Mouse (Mus musculus) heart, adult 2 months (tissue): ENCODE measurements around the gene Slc4a3.

Experiments used
- CTCF ChIP-seq: fragments of 200-600 bp; IDR thresholded peaks from 2 replicates; pipeline ENCODE4 v1.8.1; 2022; ENCODE audit warnings: antibody characterized with exemption, mild to moderate bottlenecking, moderate library complexity
- EP300 ChIP-seq: fragments of 200-500 bp; IDR thresholded peaks from 2 replicates; pipeline ENCODE4 v1.6.1; 2011; ENCODE audit warnings: low read depth, low read length, control low read depth; ENCODE audit not compliant: insufficient read depth

DNA sequence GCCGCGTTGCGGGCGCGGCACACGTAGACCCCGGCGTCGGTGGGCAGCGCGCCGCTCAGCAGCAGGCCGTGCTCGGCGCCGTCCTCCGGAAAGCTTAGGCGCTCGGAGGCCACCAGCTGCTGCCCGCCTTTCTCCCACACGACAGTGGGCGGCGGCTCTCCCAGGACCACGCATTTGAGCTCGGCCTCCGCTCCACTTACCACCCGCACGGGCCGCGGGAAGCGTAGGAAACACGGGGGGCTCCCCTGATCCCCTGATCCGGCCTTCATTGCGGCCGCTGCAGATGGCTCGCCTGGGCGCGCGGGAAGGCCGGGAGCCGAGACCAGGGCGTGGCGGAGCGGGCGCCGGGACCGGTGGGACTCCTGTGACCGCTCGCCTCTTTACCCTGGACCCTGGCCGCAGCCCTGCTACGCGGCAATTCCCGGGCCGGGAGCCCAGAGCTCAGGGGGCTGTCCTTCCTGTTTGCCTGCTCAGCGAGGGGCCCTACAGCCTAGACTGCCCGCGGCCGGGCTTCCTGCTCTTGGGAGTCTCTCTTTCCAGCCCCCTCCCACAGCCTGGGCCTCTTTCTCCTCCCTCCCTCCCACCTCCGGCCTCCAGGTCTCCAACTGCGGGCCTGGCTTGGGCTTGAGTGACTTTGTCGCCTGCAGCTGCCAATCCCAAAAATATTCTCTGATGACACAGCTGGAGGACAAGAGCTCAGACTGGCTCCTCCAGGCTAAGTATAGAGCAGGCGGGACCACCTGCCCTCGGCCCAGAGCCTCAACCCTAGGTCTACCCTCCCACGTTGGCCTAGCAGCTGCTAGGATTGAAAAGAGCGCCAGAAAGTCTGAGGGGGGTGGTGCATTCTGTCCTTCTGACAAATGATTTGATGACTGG, 39.9 kb upstream of the Slc4a3 start, which contains the start of gene Obsl1:
- TF ChIP-seq CTCF (no peak), EP300 (no peak)
